Mouse (Mus musculus) hindbrain, embryonic 10.5 days (tissue): ENCODE measurements around the gene Osbpl6. TPM values are rescaled to one million over a fixed set of nuclear protein-coding genes. Genes with fewer than 3 reads are reported as not detected.

Experiments used
- DNase-seq: peaks from one replicate; pipeline ENCODE4 v3.0.0-alpha.2; 2017; ENCODE audit warnings: low spot score
- H3K27ac ChIP-seq: fragments of 300-500 bp; sonication (generic); 2 replicates; pipeline ENCODE4 v1.5.1; 2016; ENCODE audit warnings: mild to moderate bottlenecking, moderate library complexity
- H3K27me3 ChIP-seq: fragments of 300-500 bp; sonication (generic); 2 replicates; pipeline ENCODE4 v1.6.1; 2016; ENCODE audit warnings: mild to moderate bottlenecking; ENCODE audit not compliant: poor library complexity, insufficient read depth, severe bottlenecking
- H3K36me3 ChIP-seq: fragments of 300-500 bp; sonication (generic); 2 replicates; pipeline ENCODE4 v1.6.1; 2016; ENCODE audit warnings: mild to moderate bottlenecking, moderate library complexity
- H3K4me1 ChIP-seq: fragments of 300-500 bp; sonication (generic); replicated peaks from 2 replicates; pipeline ENCODE4 v1.6.1; 2016; ENCODE audit warnings: mild to moderate bottlenecking
- H3K4me3 ChIP-seq: fragments of 300-500 bp; sonication (generic); 2 replicates; pipeline ENCODE4 v1.5.1; 2016; ENCODE audit warnings: mild to moderate bottlenecking, moderate library complexity
- H3K9me3 ChIP-seq: fragments of 300-500 bp; sonication (generic); 2 replicates; pipeline ENCODE4 v1.6.1; 2016; ENCODE audit warnings: mild to moderate bottlenecking, moderate library complexity
- WGBS: fragments of 180-500 bp; shearing (Covaris S2); methylation state at CpG from one replicate; pipeline ENCODE4 v1.1.7; 2016; 5-methylcytosine and 5-hydroxymethylcytosine counted together
- polyA plus RNA-seq: library from polyadenylated mRNA; unstranded; fragments of >200 nt; fragmentation: Nextera tagmentation; extraction: Ambion mirVana; gene quantifications from 2 replicates; pipeline ENCODE4 v1.2.1, GENCODE M21; 2016

Gene Osbpl6
- polyA plus RNA-seq, 1 experiment from 2014 or later, result 15.4 TPM

DNA sequence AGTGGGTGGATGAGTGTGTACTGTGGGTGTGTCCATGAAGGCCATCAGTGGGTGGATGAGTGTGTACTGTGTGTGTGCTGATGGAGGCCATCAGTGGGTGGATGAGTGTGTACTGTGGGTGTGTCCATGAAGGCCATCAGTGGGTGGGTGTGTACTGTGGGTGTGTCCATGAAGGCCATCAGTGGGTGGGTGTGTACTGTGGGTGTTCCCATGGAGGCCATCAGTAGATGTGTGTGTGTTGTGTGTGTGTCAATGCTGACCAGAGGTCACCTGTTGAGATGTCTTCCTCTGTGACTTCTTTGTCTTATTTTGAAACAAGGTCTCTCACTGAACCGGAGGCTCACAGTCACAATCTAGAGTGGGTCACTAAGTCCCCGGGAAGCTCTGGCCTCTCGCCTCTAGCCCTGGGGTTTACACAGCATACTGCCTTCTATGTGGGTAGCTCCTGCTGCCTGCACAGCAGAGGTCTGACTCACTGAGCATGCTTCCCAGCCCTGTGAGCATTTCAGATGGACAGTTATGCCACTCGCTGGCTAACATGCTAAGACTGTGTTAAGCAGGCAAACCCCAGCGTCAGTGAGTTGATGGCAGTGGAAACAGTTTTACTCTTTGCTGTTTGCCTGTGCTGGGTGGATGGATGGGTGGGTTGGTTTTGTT is 112.2 kb downstream of the Osbpl6 start:
- no peak overlapping the region for H3K27ac ChIP-seq
- no peaks in the 10 kb centered on the region for H3K36me3 ChIP-seq
- DNase-seq, result no peak
- 0 out of 2 replicates have a peak, but pooled peaks cover 3% of the 10 kb centered on the region for H3K4me1 ChIP-seq
- no peak overlapping the region for H3K4me3 ChIP-seq
- WGBS, result 82% methylated on average over 5 of the region's 5 CpGs
- no peaks in the 10 kb centered on the region for H3K9me3 ChIP-seq
- H3K27me3 ChIP-seq, result no peaks in the 10 kb centered on the region

DNA sequence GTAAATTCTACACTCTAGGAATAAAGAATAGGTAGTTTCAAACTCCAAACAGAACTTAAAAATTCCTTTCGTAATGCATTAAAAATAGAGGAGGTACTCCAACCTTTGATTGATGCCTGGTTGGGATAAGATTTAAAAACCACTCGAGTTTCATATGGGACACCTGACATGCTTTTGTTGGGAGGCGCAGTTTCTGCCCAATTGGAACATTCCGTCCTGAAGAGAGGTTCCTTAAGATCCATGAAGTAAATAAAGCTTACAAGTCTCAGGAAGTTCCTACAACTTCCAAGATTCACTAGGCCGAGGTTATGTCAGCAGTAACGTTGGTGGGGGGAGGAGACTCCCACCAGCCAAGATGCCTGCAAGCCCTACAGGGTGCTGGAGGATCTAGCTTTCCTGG is 115.3 kb downstream of the Osbpl6 start:
- H3K9me3 ChIP-seq, result no peaks in the 10 kb centered on the region
- H3K36me3 ChIP-seq, result no peaks in the 10 kb centered on the region
- H3K4me1 ChIP-seq, result peaks cover 12% of the 10 kb centered on the region
- WGBS, result 88% methylated on average over 6 of the region's 6 CpGs
- no peaks in the 10 kb centered on the region for H3K27me3 ChIP-seq
- DNase-seq, result no peak
- H3K4me3 ChIP-seq, result no peak overlapping the region
- no peak overlapping the region for H3K27ac ChIP-seq

DNA sequence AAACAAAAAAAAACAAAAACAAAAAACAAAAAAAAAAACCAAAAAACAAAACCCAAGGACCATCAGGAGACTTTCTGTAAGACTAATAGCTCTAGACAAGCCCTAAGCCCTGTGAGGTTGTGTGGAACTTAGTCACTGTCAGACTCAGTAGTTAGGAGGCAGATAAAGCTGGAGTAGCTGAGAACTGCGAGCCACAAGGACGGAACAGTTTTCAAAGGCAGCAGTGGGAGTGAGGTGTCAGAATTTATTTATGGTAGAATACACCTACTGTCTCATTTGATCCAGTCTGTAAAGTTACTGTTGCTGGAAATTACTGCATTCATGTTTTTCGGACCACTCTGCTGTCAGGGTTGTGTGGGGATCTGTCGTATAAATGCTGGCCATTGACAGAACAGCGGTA is 118.1 kb downstream of the Osbpl6 start:
- H3K27ac ChIP-seq, result no peak overlapping the region
- H3K4me3 ChIP-seq, result no peak overlapping the region
- WGBS, result 88% methylated on average over 5 of the region's 5 CpGs
- H3K9me3 ChIP-seq, result no peaks in the 10 kb centered on the region
- no peak for DNase-seq
- H3K4me1 ChIP-seq, result peaks cover 10% of the 10 kb centered on the region
- no peaks in the 10 kb centered on the region for H3K27me3 ChIP-seq
- no peaks in the 10 kb centered on the region for H3K36me3 ChIP-seq

DNA sequence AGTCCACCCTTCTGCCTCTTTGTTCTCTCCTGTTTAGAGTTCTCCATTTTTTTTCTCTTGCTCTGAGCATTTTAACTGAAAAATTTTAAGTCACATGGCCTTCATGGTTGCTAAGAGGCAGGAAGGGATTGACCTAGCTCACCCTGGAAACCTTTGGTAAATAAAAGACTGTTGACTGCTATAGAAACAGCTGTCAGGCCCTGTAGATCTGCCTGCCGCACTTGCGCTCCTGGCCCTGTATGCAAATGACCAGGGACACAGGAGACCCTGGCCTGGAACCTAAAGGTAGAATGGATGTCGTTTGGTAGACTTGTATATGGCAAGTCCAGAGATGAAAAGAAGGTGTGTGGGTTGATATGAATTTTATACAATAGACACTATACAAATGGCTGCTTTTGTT is 119.3 kb downstream of the Osbpl6 start:
- Histone ChIP-seq H3K36me3 (no peaks in the 10 kb centered on the region), H3K4me3 (no peak overlapping the region), H3K4me1 (peaks cover 10% of the 10 kb centered on the region), H3K27me3 (no peaks in the 10 kb centered on the region), H3K9me3 (no peaks in the 10 kb centered on the region), H3K27ac (0 out of 2 replicates have a peak overlapping the region, but pooled peaks have one; percentile 12)
- DNase-seq, result peak; percentile 13
- WGBS, result 32% methylated on average over 3 of the region's 3 CpGs

DNA sequence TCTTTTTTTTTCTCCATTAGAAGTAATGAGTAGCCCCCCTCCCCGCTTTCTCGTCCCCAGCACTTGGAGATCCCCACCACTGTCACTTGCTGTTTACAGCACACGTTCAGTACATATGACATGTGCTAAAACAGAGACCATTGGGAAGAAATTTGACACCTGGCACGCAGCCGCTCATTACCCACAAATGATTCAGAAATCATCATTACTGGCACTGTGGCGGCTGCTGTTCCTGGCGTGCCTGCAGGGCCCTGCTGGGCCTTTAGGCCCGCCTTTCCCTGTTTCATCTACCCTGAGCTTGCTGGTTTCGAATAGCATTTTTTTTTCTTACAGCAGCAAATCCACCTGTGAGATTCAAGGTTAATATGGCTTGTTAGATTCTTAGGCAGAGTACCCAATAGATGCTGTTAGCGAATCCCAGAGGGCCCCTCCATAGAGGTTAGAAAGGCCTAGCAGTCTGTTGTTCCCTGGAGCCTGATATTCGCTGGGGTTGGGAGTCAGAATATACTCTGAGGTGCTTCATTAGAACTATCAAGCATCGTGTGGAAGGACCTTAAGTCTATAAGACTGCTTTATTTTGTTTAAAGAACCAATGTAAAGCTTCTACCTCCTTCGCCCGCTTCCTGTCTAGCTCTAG is 126.3 kb downstream of the Osbpl6 start:
- H3K36me3 ChIP-seq, result no peaks in the 10 kb centered on the region
- 80% methylated on average over 14 of the region's 14 CpGs for WGBS
- DNase-seq, result no peak
- peaks cover 30% of the 10 kb centered on the region for H3K4me1 ChIP-seq
- no peak overlapping the region for H3K27ac ChIP-seq
- no peaks in the 10 kb centered on the region for H3K9me3 ChIP-seq
- no peaks in the 10 kb centered on the region for H3K27me3 ChIP-seq
- no peak overlapping the region for H3K4me3 ChIP-seq

DNA sequence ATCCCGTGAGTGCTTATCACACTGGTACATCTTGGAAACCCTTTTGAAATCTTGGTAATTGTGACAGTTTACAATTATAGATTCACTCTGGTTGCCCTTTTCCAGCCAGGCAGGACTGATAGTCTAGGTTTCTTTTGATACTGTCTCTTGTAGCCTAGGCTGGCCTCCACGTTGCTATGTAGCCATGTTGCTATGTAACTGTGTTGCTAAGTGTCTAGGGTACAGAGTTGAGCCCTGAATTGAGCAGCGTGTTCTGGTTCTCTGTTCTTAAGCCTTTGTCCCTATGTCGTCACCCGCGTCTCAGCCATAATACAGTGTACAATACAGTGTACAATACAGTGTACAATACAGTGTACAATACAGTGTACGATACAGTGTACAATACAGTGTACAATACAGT is 128.6 kb downstream of the Osbpl6 start:
- 77% methylated on average over 7 of the region's 7 CpGs for WGBS
- DNase-seq, result no peak
- H3K27ac ChIP-seq, result no peak overlapping the region

DNA sequence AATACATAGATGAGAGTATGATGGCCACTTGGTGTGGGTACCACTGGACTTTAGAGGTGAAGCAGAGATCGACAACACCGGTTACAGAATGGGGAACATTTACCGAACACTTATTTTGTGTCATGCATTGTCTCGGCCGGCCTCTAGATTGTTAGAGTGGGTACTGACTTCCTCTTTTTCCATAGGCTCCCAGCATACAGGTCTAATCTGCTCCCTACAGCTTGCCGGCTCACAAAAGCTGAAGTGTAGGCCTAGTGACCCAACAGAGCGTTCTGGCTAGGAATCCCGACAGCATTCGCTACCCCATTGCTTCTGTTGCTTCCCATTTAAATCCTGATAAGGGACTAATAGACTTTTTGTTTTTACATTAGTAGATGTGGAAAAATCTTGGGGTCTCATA is 135.6 kb downstream of the Osbpl6 start:
- no peaks in the 10 kb centered on the region for H3K36me3 ChIP-seq
- no peak for DNase-seq
- H3K4me1 ChIP-seq, result peaks cover 11% of the 10 kb centered on the region
- no peaks in the 10 kb centered on the region for H3K9me3 ChIP-seq
- WGBS, result 92% methylated on average over 9 of the region's 9 CpGs
- H3K27ac ChIP-seq, result no peak overlapping the region
- H3K4me3 ChIP-seq, result no peak overlapping the region
- no peaks in the 10 kb centered on the region for H3K27me3 ChIP-seq

More for the DNA sequence above, 128.6 kb downstream of the Osbpl6 start:
- H3K4me3 ChIP-seq, result no peak overlapping the region
- no peaks in the 10 kb centered on the region for H3K27me3 ChIP-seq
- H3K36me3 ChIP-seq, result no peaks in the 10 kb centered on the region
- no peaks in the 10 kb centered on the region for H3K9me3 ChIP-seq
- peaks cover 35% of the 10 kb centered on the region for H3K4me1 ChIP-seq

DNA sequence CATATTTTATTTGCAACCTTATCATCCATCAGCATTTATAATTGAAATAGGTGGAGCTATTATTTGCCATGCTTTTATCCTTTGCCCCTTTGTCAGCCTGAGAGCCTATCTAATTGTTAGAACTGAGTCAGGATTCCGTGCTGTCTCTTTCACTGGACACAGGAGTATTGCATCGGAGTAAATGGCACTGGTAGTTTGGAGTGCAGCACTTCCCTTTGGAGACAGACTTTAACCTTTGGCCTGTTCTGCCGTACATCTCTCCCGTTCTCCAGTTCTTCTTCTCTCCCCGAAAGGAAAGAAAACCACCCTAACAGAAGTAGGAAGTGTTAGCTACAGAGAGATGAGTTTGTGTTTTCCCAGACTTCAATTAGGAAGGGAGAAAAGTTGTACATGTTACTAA is 136.6 kb downstream of the Osbpl6 start:
- no peak for DNase-seq
- H3K9me3 ChIP-seq, result no peaks in the 10 kb centered on the region
- H3K4me1 ChIP-seq, result peaks cover 8% of the 10 kb centered on the region; the same call in 1 of the 2 replicates
- no peaks in the 10 kb centered on the region for H3K36me3 ChIP-seq
- H3K27me3 ChIP-seq, result no peaks in the 10 kb centered on the region
- H3K27ac ChIP-seq, result no peak overlapping the region
- no peak overlapping the region for H3K4me3 ChIP-seq
- WGBS, result 78% methylated on average over 5 of the region's 5 CpGs

DNA sequence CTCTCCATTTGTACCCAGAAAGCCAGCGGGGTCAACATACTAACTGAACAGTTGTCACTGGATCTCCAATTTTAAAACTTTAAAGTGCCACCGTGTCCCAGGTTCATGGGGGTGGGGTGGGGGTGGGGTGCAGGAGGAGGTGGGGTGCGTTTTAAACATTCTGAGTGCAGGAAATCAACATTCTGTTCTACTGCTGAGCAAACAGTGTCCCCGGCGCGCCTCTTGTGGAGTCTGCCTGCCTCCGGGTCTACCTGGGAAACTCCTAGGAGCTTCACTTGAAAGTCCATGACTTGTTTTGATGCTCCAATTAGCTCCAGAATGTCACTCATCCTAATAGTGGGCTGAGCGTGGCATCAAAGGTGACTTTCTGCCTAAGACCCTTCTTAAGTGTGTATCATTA is 139.2 kb downstream of the Osbpl6 start:
- WGBS, result 85% methylated on average over 8 of the region's 8 CpGs

DNA sequence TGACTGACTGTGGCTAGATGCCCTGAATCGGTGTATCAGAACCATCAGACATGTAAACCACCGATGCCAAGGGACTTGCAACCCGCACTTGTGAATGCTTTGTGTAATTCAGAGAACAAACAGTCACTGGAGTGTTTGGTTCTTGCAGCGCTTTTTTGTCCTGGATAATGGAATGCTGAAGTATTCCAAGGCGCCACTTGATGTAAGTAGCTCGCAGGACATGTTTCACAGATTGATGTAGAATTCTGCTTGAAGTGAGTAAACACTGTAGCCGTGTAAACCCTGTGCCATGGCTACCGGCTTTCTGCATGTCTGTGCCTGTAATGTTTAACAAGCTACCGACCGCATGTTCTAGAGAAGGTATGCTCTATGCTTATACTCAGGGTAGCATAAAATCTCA is 141.9 kb downstream of the Osbpl6 start:
- Histone ChIP-seq H3K4me1 (no peaks in the 10 kb centered on the region), H3K4me3 (no peak overlapping the region), H3K27ac (no peak overlapping the region), H3K27me3 (no peaks in the 10 kb centered on the region), H3K36me3 (peaks cover 5% of the 10 kb centered on the region; the same call in 1 of the 2 replicates), H3K9me3 (no peaks in the 10 kb centered on the region)
- WGBS, result 89% methylated on average over 10 of the region's 10 CpGs
- no peak for DNase-seq

More for the DNA sequence above, 139.2 kb downstream of the Osbpl6 start:
- no peak overlapping the region for H3K4me3 ChIP-seq
- no peaks in the 10 kb centered on the region for H3K9me3 ChIP-seq
- H3K4me1 ChIP-seq, result no peaks in the 10 kb centered on the region
- no peaks in the 10 kb centered on the region for H3K36me3 ChIP-seq
- H3K27me3 ChIP-seq, result no peaks in the 10 kb centered on the region
- DNase-seq, result no peak
- no peak overlapping the region for H3K27ac ChIP-seq

DNA sequence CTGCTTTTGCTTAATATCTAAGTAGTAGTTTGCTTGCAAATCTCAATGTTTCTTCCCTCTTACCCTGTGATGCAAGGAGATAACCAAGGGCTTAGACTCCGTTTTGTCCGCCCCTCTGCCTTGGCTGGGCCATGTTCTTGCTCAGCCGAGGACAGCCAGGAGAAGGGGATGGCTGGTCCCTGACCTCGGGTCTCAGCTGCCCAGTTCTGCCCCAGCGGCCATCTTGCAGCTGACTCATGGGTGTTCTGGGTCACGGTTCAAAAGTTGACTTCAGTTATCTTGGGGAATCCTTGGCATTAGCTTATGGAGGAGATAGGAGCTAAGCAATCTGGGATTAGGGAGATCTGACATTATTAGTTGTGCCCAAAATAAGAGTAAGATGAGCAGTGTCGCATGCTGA is 142.5 kb downstream of the Osbpl6 start:
- Histone ChIP-seq H3K27ac (no peak overlapping the region), H3K9me3 (no peaks in the 10 kb centered on the region), H3K27me3 (no peaks in the 10 kb centered on the region), H3K4me1 (no peaks in the 10 kb centered on the region), H3K4me3 (no peak overlapping the region), H3K36me3 (peaks cover 5% of the 10 kb centered on the region; the same call in 1 of the 2 replicates)
- WGBS, result 87% methylated on average over 7 of the region's 7 CpGs
- DNase-seq, result no peak

DNA sequence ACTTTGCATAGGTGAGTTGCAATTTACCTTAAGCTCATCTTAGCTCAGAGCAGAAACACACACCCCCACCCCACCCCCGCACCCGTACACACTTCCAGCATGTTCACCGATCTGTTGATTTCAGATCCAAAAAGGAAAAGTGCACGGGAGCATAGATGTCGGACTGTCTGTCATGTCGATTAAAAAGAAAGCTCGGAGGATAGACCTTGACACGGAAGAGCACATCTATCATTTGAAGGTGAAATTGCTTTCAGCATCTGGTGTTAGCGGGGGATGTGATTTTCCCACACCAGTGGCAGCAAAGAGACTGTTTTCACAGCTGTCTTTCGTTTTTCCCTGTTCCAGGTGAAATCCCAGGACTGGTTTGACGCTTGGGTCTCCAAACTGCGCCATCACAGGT is 143.0 kb downstream of the Osbpl6 start:
- 81% methylated on average over 12 of the region's 12 CpGs for WGBS
- H3K27me3 ChIP-seq, result no peaks in the 10 kb centered on the region
- no peak overlapping the region for H3K4me3 ChIP-seq
- no peaks in the 10 kb centered on the region for H3K9me3 ChIP-seq
- H3K4me1 ChIP-seq, result no peaks in the 10 kb centered on the region
- H3K36me3 ChIP-seq, result peaks cover 5% of the 10 kb centered on the region; the same call in 1 of the 2 replicates
- H3K27ac ChIP-seq, result no peak overlapping the region
- DNase-seq, result no peak

DNA sequence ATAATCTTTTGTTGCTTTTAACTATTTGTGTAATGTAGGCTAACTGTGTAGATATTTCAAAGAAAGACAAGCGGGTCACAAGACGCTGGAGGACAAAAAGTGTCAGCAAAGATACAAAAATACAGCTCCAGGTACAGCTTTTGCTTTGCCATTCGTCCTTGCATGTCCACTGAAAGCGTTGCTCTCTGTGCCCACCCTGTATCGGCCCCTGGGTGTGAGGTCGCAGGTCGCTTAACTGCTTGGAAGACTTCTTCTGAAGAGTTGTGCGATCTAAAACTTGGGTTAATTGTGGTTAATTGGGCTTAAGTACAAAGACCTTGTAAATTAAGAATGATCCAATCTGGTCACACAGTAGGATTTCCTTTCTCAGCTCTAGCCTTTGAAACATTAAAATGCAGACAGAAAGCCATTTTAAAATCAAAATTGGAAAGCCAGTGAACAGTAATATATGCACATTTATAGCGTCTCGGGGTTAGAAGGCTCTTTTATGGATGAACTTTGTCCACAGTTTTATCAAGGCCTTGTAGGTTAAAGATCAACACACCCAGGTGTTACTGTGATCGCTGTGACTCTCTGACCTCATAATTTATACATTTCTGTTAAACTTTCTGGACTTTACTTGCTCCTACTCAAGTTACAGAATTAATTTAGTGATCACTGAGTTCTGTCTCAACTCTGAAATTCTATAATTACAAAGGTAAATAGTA is 149.7 kb downstream of the Osbpl6 start:
- H3K4me1 ChIP-seq, result no peaks in the 10 kb centered on the region
- H3K4me3 ChIP-seq, result no peak overlapping the region
- no peaks in the 10 kb centered on the region for H3K9me3 ChIP-seq
- H3K36me3 ChIP-seq, result peaks cover 15% of the 10 kb centered on the region; the same call in 1 of the 2 replicates
- no peak overlapping the region for H3K27ac ChIP-seq
- WGBS, result 83% methylated on average over 11 of the region's 11 CpGs
- H3K27me3 ChIP-seq, result no peaks in the 10 kb centered on the region
- no peak for DNase-seq
